Mouse (Mus musculus) splenic B cell, adult 2 months (primary cell): ENCODE data around the gene Creb5.

ENCODE experiments used
- DNase-seq: peaks from one replicate; pipeline ENCODE4 v3.0.0-alpha.2; 2011; ENCODE audit warnings: low read depth, low spot score
- H3K27me3 ChIP-seq: 2 replicates; pipeline ENCODE4 v1.6.1; 2012; ENCODE audit warnings: mild to moderate bottlenecking, low read length, moderate library complexity, mixed read lengths; ENCODE audit not compliant: control insufficient read depth, poor library complexity, insufficient read depth, severe bottlenecking
- H3K36me3 ChIP-seq: 2 replicates; pipeline ENCODE4 v1.6.1; 2012; ENCODE audit warnings: mild to moderate bottlenecking, low read length, moderate library complexity, mixed read lengths; ENCODE audit not compliant: control insufficient read depth, poor library complexity, insufficient read depth, severe bottlenecking

Creb5 gene

GRCm38 (mm10) chr6:53297851-53298250 lies 10.8 kb downstream of the Creb5 start:
- no peaks in the 10 kb centered on the region for H3K27me3 ChIP-seq
- no peaks in the 10 kb centered on the region for H3K36me3 ChIP-seq
- DNase-seq = no peak

- Histone ChIP-seq H3K36me3 (no peaks in the 10 kb centered on the region), H3K27me3 (no peaks in the 10 kb centered on the region)
- DNase-seq = no peak
Measured at GRCm38 (mm10) chr6:53304201-53304600, 17.1 kb downstream of the Creb5 start.

DNA sequence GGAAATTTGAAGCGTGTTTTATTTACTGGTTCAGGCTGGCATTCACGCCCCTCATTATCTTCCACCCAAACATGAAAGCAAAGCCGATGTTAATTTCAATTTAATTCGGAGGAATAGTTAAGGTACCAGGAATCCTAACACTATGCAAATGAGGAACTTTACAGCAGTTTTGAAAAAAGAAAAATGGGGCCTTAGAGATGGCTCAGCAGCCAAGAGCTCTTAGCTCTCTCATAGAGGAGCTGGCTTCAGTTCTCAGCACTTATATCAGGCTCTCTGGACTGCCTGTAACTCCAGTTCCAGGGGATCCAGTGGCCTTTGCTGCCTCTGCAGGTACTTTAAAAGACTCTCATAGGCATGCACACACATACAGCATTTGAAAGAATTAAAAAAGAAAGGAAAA lies 19.1 kb downstream of the Creb5 start:
- DNase-seq = no peak
- Histone ChIP-seq H3K36me3 (no peaks in the 10 kb centered on the region), H3K27me3 (no peaks in the 10 kb centered on the region)

GRCm38 (mm10) chr6:53306710-53307109 lies 19.6 kb downstream of the Creb5 start:
- H3K36me3 ChIP-seq = no peaks in the 10 kb centered on the region
- H3K27me3 ChIP-seq = no peaks in the 10 kb centered on the region
- no peak for DNase-seq

GRCm38 (mm10) chr6:53308684-53309083 lies 21.6 kb downstream of the Creb5 start:
- no peak for DNase-seq
- Histone ChIP-seq H3K27me3 (no peaks in the 10 kb centered on the region), H3K36me3 (no peaks in the 10 kb centered on the region)

- H3K36me3 ChIP-seq = no peaks in the 10 kb centered on the region
- H3K27me3 ChIP-seq = no peaks in the 10 kb centered on the region
- no peak for DNase-seq
Measured at GRCm38 (mm10) chr6:53313604-53314003, 26.5 kb downstream of the Creb5 start.

- no peaks in the 10 kb centered on the region for H3K27me3 ChIP-seq
- no peaks in the 10 kb centered on the region for H3K36me3 ChIP-seq
- DNase-seq = no peak
Measured at GRCm38 (mm10) chr6:53314126-53314525, 27.1 kb downstream of the Creb5 start.

DNA sequence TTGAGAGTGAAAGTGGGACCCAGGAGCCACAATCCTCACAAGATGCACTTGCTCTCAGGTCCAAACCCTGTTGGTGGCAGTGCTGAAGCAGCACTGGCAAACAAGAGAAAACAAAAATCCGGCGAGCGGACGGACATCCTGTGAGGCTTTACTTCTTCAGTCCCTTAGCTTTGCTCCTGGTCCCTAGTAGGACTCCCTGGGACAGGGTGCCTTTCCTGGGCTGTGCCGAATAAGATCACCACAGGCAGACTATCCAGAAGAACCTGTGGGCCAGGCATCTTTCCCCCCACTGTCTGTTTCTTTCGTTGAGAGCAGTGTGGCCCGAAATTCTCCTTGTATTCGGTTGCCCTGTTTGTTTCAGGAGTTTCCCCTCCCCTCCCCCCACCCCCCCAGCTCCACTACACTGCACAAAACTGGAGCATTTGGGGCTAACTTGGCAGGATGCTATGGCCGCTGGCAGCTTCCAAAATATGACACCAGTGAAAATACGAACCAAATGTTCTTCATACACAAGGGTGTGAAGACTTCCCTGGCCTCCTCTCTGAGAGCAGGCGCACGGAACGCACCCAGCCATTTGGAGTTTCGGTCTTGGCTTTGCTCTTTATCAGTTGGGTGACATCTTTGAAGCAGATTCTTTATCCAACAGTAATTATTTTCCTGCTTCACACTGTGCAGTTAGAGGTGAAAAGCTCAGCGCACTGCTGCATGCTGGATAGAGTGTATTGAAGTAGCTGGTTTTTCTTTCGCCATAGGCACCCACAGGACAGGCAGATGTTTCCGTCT lies 32.7 kb downstream of the Creb5 start:
- no peaks in the 10 kb centered on the region for H3K36me3 ChIP-seq
- H3K27me3 ChIP-seq = no peaks in the 10 kb centered on the region
- no peak for DNase-seq

DNA sequence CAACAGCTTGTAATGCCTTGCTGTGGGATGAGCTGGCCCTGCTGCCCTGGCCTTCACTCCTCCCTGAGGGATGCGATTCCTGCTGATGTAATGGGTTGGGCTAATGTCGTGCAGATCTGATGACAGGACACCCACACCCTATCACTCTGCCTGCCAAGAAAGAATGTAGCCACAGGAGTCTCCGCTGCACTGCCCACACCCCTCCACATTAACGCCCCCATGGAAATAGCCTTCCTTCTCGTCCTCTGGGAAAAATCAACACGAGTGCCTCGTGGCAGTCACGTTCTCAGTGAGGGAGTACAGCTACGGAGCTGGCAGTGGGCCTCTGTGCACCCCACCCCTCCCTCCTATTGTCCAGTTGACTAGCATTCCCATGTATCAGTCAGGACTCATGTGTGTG lies 50.3 kb downstream of the Creb5 start:
- no peak for DNase-seq

GRCm38 (mm10) chr6:53352311-53352960 lies 65.4 kb downstream of the Creb5 start:
- no peak for DNase-seq
- no peaks in the 10 kb centered on the region for H3K36me3 ChIP-seq
- no peaks in the 10 kb centered on the region for H3K27me3 ChIP-seq

More for the DNA sequence above, 50.3 kb downstream of the Creb5 start:
- H3K27me3 ChIP-seq = no peaks in the 10 kb centered on the region
- H3K36me3 ChIP-seq = no peaks in the 10 kb centered on the region

- H3K27me3 ChIP-seq = no peaks in the 10 kb centered on the region
- H3K36me3 ChIP-seq = no peaks in the 10 kb centered on the region
- no peak for DNase-seq
Measured at GRCm38 (mm10) chr6:53356328-53356727, 69.3 kb downstream of the Creb5 start.

DNA sequence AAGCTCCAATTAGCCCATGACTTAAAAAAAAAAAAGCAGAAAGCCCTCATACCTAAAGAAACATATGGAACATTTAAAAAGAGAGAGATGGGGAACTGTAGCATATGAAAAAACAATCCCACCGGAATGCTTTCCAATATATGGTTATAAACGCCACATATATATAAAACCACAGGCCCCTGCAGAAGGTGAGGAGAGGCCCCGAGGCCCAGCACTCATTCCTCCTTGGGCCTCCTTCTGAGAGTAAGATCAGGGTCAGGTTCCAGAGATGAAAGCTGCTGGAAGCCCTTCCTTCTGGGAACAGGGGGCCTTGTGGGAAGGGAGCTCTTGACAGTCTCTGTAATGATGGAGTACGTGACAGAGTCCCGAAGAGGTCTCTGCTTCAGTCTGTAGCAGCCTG lies 76.5 kb downstream of the Creb5 start:
- Histone ChIP-seq H3K27me3 (no peaks in the 10 kb centered on the region), H3K36me3 (no peaks in the 10 kb centered on the region)
- DNase-seq = no peak

GRCm38 (mm10) chr6:53363981-53364391 lies 76.9 kb downstream of the Creb5 start:
- DNase-seq = no peak
- no peaks in the 10 kb centered on the region for H3K27me3 ChIP-seq
- no peaks in the 10 kb centered on the region for H3K36me3 ChIP-seq

GRCm38 (mm10) chr6:53369147-53369546 lies 82.1 kb downstream of the Creb5 start:
- DNase-seq = no peak
- Histone ChIP-seq H3K36me3 (no peaks in the 10 kb centered on the region), H3K27me3 (no peaks in the 10 kb centered on the region)

DNA sequence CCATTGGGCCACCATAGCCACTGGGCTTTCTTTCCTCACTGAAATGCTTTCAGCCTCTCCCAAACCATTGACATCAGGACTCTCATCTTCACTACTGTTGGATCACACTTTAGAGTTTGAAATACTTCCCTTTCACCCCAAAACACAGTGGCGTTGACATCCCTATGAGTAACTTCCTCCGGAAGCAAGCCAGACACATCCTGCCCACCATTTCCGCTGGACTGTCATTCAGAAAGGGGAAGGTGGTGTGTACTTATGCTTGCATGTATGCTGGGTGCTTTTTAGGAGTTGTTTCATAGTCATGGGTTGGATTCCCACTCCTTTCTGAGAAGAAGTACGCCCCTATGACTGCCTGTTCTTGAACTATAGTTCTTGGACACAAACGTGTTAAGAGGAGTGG lies 82.9 kb downstream of the Creb5 start:
- peak; percentile 67 for DNase-seq
- Histone ChIP-seq H3K27me3 (no peaks in the 10 kb centered on the region), H3K36me3 (no peaks in the 10 kb centered on the region)
